Mouse (Mus musculus) WW6 (cell line): ENCODE measurements at regions not wholly inside any gene's neighbourhood (a gene's known extent, or its start where the extent isn't known, plus 50 kb on each side); places are given as distances from the start of the nearest gene placed in this dataset.
"Not testable (repeated sequence)": the region's sequence is repeated elsewhere in the genome, so short reads cannot be mapped to it uniquely, and the experiment has no call there.

Experiments used
- DNase-seq: peaks from one replicate; pipeline ENCODE4 v3.0.0-alpha.2; 2013; ENCODE audit warnings: low read depth, low spot score

GRCm38 (mm10) chr15:42073486-42073885 lies 1939.3 kb downstream of the 9330182O14Rik start:
- no peak for DNase-seq

GRCm38 (mm10) chr15:42082436-42082835 lies 1948.3 kb downstream of the 9330182O14Rik start:
- DNase-seq = no peak

GRCm38 (mm10) chr15:42100730-42101129 lies 1966.6 kb downstream of the 9330182O14Rik start:
- no peak for DNase-seq

- DNase-seq = no peak
Measured at GRCm38 (mm10) chr15:42104816-42105215, 1970.7 kb downstream of the 9330182O14Rik start.

GRCm38 (mm10) chr15:42107106-42107505 lies 1972.9 kb downstream of the 9330182O14Rik start:
- no peak for DNase-seq

GRCm38 (mm10) chr15:42111811-42112210 lies 1977.6 kb downstream of the 9330182O14Rik start:
- DNase-seq = no peak

- no peak for DNase-seq
Measured at GRCm38 (mm10) chr15:42127471-42127870, 1993.3 kb downstream of the 9330182O14Rik start.

- no peak for DNase-seq
Measured at GRCm38 (mm10) chr15:42128976-42129375, 1994.8 kb downstream of the 9330182O14Rik start.

GRCm38 (mm10) chr15:42166546-42166945 lies 2032.4 kb downstream of the 9330182O14Rik start:
- no peak for DNase-seq

GRCm38 (mm10) chr15:42177766-42178165 lies 2043.6 kb downstream of the 9330182O14Rik start:
- not testable (repeated sequence) for DNase-seq

- DNase-seq = no peak
Measured at GRCm38 (mm10) chr15:42207187-42207846, 2073.2 kb downstream of the 9330182O14Rik start.

- no peak for DNase-seq
Measured at GRCm38 (mm10) chr15:42219496-42219895, 2085.3 kb downstream of the 9330182O14Rik start.

- DNase-seq = no peak
Measured at GRCm38 (mm10) chr15:42220005-42220404, 2085.8 kb downstream of the 9330182O14Rik start.

- DNase-seq = no peak
Measured at GRCm38 (mm10) chr15:42225006-42225405, 2090.8 kb downstream of the 9330182O14Rik start.

- no peak for DNase-seq
Measured at GRCm38 (mm10) chr15:42231692-42232091, 2097.5 kb downstream of the 9330182O14Rik start.

GRCm38 (mm10) chr15:42246812-42247211 lies 2112.6 kb downstream of the 9330182O14Rik start:
- DNase-seq = no peak

GRCm38 (mm10) chr15:42252730-42253330 lies 2118.7 kb downstream of the 9330182O14Rik start:
- no peak for DNase-seq

GRCm38 (mm10) chr15:42256343-42256742 lies 2122.2 kb downstream of the 9330182O14Rik start:
- DNase-seq = no peak

- DNase-seq = no peak
Measured at GRCm38 (mm10) chr15:42275117-42275516, 2141.0 kb downstream of the 9330182O14Rik start.

- DNase-seq = no peak
Measured at GRCm38 (mm10) chr15:42277247-42277646, 2143.1 kb downstream of the 9330182O14Rik start.

GRCm38 (mm10) chr15:42280810-42281209 lies 2146.6 kb downstream of the 9330182O14Rik start:
- DNase-seq = no peak

GRCm38 (mm10) chr15:42296406-42296805 lies 2162.2 kb downstream of the 9330182O14Rik start:
- no peak for DNase-seq

GRCm38 (mm10) chr15:42297430-42297829 lies 2163.3 kb downstream of the 9330182O14Rik start:
- DNase-seq = no peak
